Mouse (Mus musculus): ENCODE measurements around the gene Bptf.

GRCm38 (mm10) chr11:106994246-106995085, 137.5 kb downstream of the Bptf start:
- no peak for TF ChIP-seq POLR2A (IDR thresholded peaks at IDR 0.05; ENCODE audit: borderline replicate concordance, insufficient read depth, low read length)
- no peak for TF ChIP-seq CTCF (IDR thresholded peaks at IDR 0.05; ENCODE audit: borderline replicate concordance, insufficient read depth, low read depth, low read length)

All from cerebellum, adult 2 months (tissue).